Mouse (Mus musculus) liver, embryonic 14.5 days (tissue): ENCODE results near the gene Olfml2b.

ENCODE experiments used
- CTCF ChIP-seq: IDR thresholded peaks from 2 replicates; pipeline ENCODE4 v1.5.1; 2016; ENCODE audit warnings: antibody characterized with exemption, low read depth, control low read depth
- EP300 ChIP-seq: IDR thresholded peaks from 2 replicates; pipeline ENCODE4 v1.6.1; 2016; ENCODE audit warnings: antibody characterized with exemption, low read depth

DNA sequence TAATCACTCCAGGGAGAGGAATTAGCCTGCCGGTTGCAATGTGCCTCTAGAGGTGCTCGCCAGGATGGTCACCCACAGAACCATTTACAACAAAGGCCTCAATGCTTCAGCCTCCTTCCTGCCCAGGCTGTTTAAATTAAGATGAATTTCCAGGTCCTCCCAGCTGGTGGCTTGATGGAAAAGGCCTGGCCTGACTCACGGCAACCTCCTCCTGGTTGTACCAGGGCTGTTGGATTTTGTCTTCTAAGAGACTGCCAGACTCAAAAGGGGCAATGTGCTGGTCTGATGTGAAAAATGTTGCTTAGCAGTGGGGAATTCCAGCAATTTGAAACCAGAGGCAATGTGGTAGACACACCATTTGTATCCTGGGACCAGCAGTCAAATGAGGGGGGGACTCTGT, 56.8 kb downstream of the Olfml2b start:
- TF ChIP-seq CTCF, result no peak
- TF ChIP-seq EP300, result no peak
